Mouse (Mus musculus): ENCODE results near the gene Ppard. TPM values are rescaled to one million over a fixed set of nuclear protein-coding genes. Genes with fewer than 3 reads are reported as not detected.
A peak's percentile ranks its signal among the peaks of the same experiment; 100 is the strongest.
"Not testable (repeated sequence)": the region's sequence is repeated elsewhere in the genome, so short reads cannot be mapped to it uniquely, and the experiment has no call there.

The Ppard gene
- total RNA-seq, 2 experiments from 2014 or later = 21.9 to 22.3 TPM

GRCm38 (mm10) chr17:28317091-28317490 is 84.6 kb downstream of the Ppard start:
- DNase-seq = no peak

GRCm38 (mm10) chr17:28317725-28318124 is 85.2 kb downstream of the Ppard start:
- no peak for DNase-seq

- no peak for DNase-seq
These were observed 89.2 kb downstream of the Ppard start for GRCm38 (mm10) chr17:28321700-28322099.

- DNase-seq = no peak
These were observed 91.3 kb downstream of the Ppard start for GRCm38 (mm10) chr17:28323786-28324185.

GRCm38 (mm10) chr17:28324416-28324815 is 91.9 kb downstream of the Ppard start:
- DNase-seq = not testable (repeated sequence)

GRCm38 (mm10) chr17:28325751-28326150 is 93.3 kb downstream of the Ppard start:
- no peak for DNase-seq

GRCm38 (mm10) chr17:28326951-28327350 is 94.5 kb downstream of the Ppard start:
- no peak for DNase-seq

- peak; percentile 23 for DNase-seq
These were observed 95.3 kb downstream of the Ppard start for GRCm38 (mm10) chr17:28327673-28328325.

- peak; percentile 99 for DNase-seq
These were observed 95.9 kb downstream of the Ppard start, which contains the start of gene Rpl10a for GRCm38 (mm10) chr17:28328366-28328928. Gene Rpl10a (plus strand): TSS chr17:28328471.

GRCm38 (mm10) chr17:28328946-28329345 is 96.4 kb downstream of the Ppard start:
- no peak for DNase-seq

- DNase-seq = no peak
These were observed 97.2 kb downstream of the Ppard start for GRCm38 (mm10) chr17:28329503-28330231.

- no peak for DNase-seq
These were observed 97.7 kb downstream of the Ppard start for GRCm38 (mm10) chr17:28330232-28330546.

GRCm38 (mm10) chr17:28330590-28330989 is 98.1 kb downstream of the Ppard start:
- not testable (repeated sequence) for DNase-seq

GRCm38 (mm10) chr17:28331241-28332112 is 99.0 kb downstream of the Ppard start:
- no peak for DNase-seq

GRCm38 (mm10) chr17:28332113-28332914 is 99.8 kb downstream of the Ppard start:
- DNase-seq = peak; percentile 35

GRCm38 (mm10) chr17:28332915-28333546 is 100.5 kb downstream of the Ppard start:
- DNase-seq = peak; percentile 35

- DNase-seq = no peak
These were observed 102.8 kb downstream of the Ppard start for GRCm38 (mm10) chr17:28335267-28335666.

- no peak for DNase-seq
These were observed 105.0 kb downstream of the Ppard start for GRCm38 (mm10) chr17:28337547-28337946.

GRCm38 (mm10) chr17:28340578-28340977 is 108.1 kb downstream of the Ppard start:
- DNase-seq = peak; percentile 52

- DNase-seq = peak; percentile 95
These were observed 108.6 kb downstream of the Ppard start for GRCm38 (mm10) chr17:28341091-28341490.

GRCm38 (mm10) chr17:28344050-28344607 is 111.6 kb downstream of the Ppard start:
- peak; percentile 75 for DNase-seq

All from heart, postnatal 4 days (tissue).